Comparison of ENCODE assay signal across 18 mouse cellular contexts in the genomic region with DNA sequence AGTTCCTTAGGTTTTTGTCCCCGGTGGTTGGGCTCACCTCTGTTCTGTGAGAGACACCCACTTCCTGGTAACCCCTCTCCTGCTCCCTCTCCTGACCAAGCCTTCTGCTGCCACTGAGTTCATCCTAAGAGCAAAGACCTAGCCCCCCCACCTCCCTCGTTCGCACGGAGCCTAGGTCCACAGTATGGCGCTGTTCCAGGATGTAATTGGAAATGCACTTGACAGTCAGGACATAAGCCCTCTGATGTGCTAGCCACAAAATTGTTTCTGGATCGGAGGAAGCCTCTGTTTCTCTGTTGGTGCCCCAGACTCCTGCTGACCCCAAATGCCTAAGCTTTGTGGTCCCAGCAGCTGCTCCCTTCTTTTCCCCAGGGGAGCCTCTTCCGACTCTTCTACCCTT. TPM values are rescaled to one million over a fixed set of nuclear protein-coding genes. Genes with fewer than 3 reads are reported as not detected.
DNase-seq lines count a peak whose midpoint lies in the region; ATAC-seq and TF ChIP-seq lines count a peak whose summit lies in the region.
"Had no signal": no experiment of that assay in that cellular context is flagged by ENCODE, and none has a peak within 500 bp of the region (broad histone marks: within the 10 kb centered on the region; RNA-seq: fewer than 3 reads in every experiment).

No protein-coding gene starts in this region.

- H3K9ac ChIP-seq in forebrain, embryonic 12.5 days = no peak overlapping the region
- no peak overlapping the region for H3K9ac ChIP-seq in forebrain, embryonic 16.5 days (replicated peaks; ENCODE audit: low read depth, low read length)
- H3K9ac ChIP-seq in hindbrain, embryonic 13.5 days = peak overlapping the region; percentile 6; the same call in 1 of the 2 replicates
- H3K9ac ChIP-seq in hindbrain, embryonic 11.5 days (ENCODE audit: low read depth, low read length) = no peak overlapping the region
- H3K9ac ChIP-seq: embryonic facial prominence, embryonic 13.5 days; hindbrain, embryonic 12.5 days had no signal

- WGBS in forebrain, embryonic 12.5 days = 66% methylated on average over 7 of the region's 7 CpGs
- 56% methylated on average over 7 of the region's 7 CpGs for WGBS in forebrain, embryonic 16.5 days
- 46% methylated on average over 7 of the region's 7 CpGs for WGBS in hindbrain, embryonic 13.5 days
- 57% methylated on average over 7 of the region's 7 CpGs for WGBS in hindbrain, embryonic 11.5 days
- 32% methylated on average over 7 of the region's 7 CpGs for WGBS in cerebellum, adult 2 months

- no peaks in the 10 kb centered on the region for H3K9me3 ChIP-seq in forebrain, embryonic 12.5 days
- no peaks in the 10 kb centered on the region for H3K9me3 ChIP-seq in forebrain, embryonic 16.5 days (ENCODE audit: control insufficient read depth, low read length)
- no peaks in the 10 kb centered on the region for H3K9me3 ChIP-seq in hindbrain, embryonic 13.5 days
- H3K9me3 ChIP-seq in hindbrain, embryonic 11.5 days (ENCODE audit: control insufficient read depth, low read length) = no peaks in the 10 kb centered on the region
- H3K9me3 ChIP-seq in megakaryocyte, embryonic 14.5 days = no peaks in the 10 kb centered on the region
- H3K9me3 ChIP-seq: embryonic facial prominence, embryonic 13.5 days; hindbrain, embryonic 12.5 days; limb, embryonic 10.5 days had no signal

- peaks cover 29% of the 10 kb centered on the region for H3K4me1 ChIP-seq in forebrain, embryonic 12.5 days
- H3K4me1 ChIP-seq in forebrain, embryonic 16.5 days (replicated peaks; ENCODE audit: control insufficient read depth, insufficient read depth, low read length) = peaks cover 18% of the 10 kb centered on the region
- H3K4me1 ChIP-seq in hindbrain, embryonic 13.5 days (replicated peaks) = peaks cover 43% of the 10 kb centered on the region
- H3K4me1 ChIP-seq in hindbrain, embryonic 11.5 days (replicated peaks; ENCODE audit: control insufficient read depth, insufficient read depth, low read length) = peaks cover 5% of the 10 kb centered on the region
- H3K4me1 ChIP-seq in megakaryocyte, embryonic 14.5 days = peaks cover 63% of the 10 kb centered on the region
- H3K4me1 ChIP-seq in cerebellum, adult 2 months (ENCODE audit: control insufficient read depth, insufficient read depth, low read length) = peaks cover 3% of the 10 kb centered on the region

- H3K4me2 ChIP-seq in forebrain, embryonic 12.5 days = no peak overlapping the region
- H3K4me2 ChIP-seq in forebrain, embryonic 16.5 days (ENCODE audit: low read length) = no peak overlapping the region
- no peak overlapping the region for H3K4me2 ChIP-seq in hindbrain, embryonic 13.5 days
- H3K4me2 ChIP-seq in hindbrain, embryonic 11.5 days (replicated peaks; ENCODE audit: low read depth, low read length) = no peak overlapping the region
- H3K4me2 ChIP-seq: embryonic facial prominence, embryonic 13.5 days; hindbrain, embryonic 12.5 days had no signal

- H3K27ac ChIP-seq in forebrain, embryonic 12.5 days = 0 out of 2 replicates have a peak overlapping the region, but pooled peaks have one; percentile 10
- H3K27ac ChIP-seq in forebrain, embryonic 16.5 days (ENCODE audit: low read length) = no peak overlapping the region
- no peak overlapping the region for H3K27ac ChIP-seq in hindbrain, embryonic 13.5 days
- H3K27ac ChIP-seq in hindbrain, embryonic 11.5 days (ENCODE audit: low read depth, low read length) = no peak overlapping the region
- no peak overlapping the region for H3K27ac ChIP-seq in cerebellum, adult 2 months (ENCODE audit: insufficient read depth, low read length)
- H3K27ac ChIP-seq: embryonic facial prominence, embryonic 13.5 days; hindbrain, embryonic 12.5 days; limb, embryonic 10.5 days had no signal

- no peaks in the 10 kb centered on the region for H3K36me3 ChIP-seq in forebrain, embryonic 12.5 days (replicated peaks)
- H3K36me3 ChIP-seq in forebrain, embryonic 16.5 days (ENCODE audit: control insufficient read depth, insufficient read depth) = no peaks in the 10 kb centered on the region
- H3K36me3 ChIP-seq in hindbrain, embryonic 13.5 days = no peaks in the 10 kb centered on the region
- H3K36me3 ChIP-seq in hindbrain, embryonic 11.5 days (ENCODE audit: control insufficient read depth, insufficient read depth, low read length) = no peaks in the 10 kb centered on the region
- H3K36me3 ChIP-seq in megakaryocyte, embryonic 14.5 days (replicated peaks; ENCODE audit: low read length) = peaks cover 42% of the 10 kb centered on the region
- H3K36me3 ChIP-seq: hindbrain, embryonic 12.5 days had no signal

- no peak overlapping the region for H3K4me3 ChIP-seq in forebrain, embryonic 12.5 days (replicated peaks)
- no peak overlapping the region for H3K4me3 ChIP-seq in forebrain, embryonic 16.5 days (replicated peaks; ENCODE audit: low read length)
- no peak overlapping the region for H3K4me3 ChIP-seq in hindbrain, embryonic 13.5 days
- no peak overlapping the region for H3K4me3 ChIP-seq in hindbrain, embryonic 11.5 days (ENCODE audit: low read depth, low read length)
- peak overlapping the region; percentile 93 for H3K4me3 ChIP-seq in megakaryocyte, embryonic 14.5 days (replicated peaks)
- no peak overlapping the region for H3K4me3 ChIP-seq in cerebellum, adult 2 months (replicated peaks; ENCODE audit: insufficient read depth, low read depth, low read length)
- H3K4me3 ChIP-seq: embryonic facial prominence, embryonic 13.5 days; hindbrain, embryonic 12.5 days; limb, embryonic 10.5 days; myocyte had no signal

- TF ChIP-seq POLR2A in cerebellum, adult 2 months (IDR thresholded peaks at IDR 0.05; ENCODE audit: borderline replicate concordance, insufficient read depth, low read length) = no peak

- DNase-seq in hindbrain, embryonic 11.5 days (ENCODE audit: low spot score) = no peak
- no peak for DNase-seq in cerebellum, adult 2 months
- DNase-seq: cerebellum, adult 11 months; heart, adult 18-20 months; kidney, postnatal 4 days; layer of hippocampus, postnatal 36 days; lung, adult 18-20 months; spleen, adult 18-20 months had no signal

- H3K27me3 ChIP-seq in forebrain, embryonic 12.5 days = no peaks in the 10 kb centered on the region
- H3K27me3 ChIP-seq in forebrain, embryonic 16.5 days (replicated peaks; ENCODE audit: control insufficient read depth, insufficient read depth, low read length) = no peaks in the 10 kb centered on the region
- no peaks in the 10 kb centered on the region for H3K27me3 ChIP-seq in hindbrain, embryonic 13.5 days
- no peaks in the 10 kb centered on the region for H3K27me3 ChIP-seq in hindbrain, embryonic 11.5 days (ENCODE audit: control insufficient read depth, insufficient read depth, low read length)
- peaks cover 2% of the 10 kb centered on the region for H3K27me3 ChIP-seq in megakaryocyte, embryonic 14.5 days (replicated peaks)
- H3K27me3 ChIP-seq in cerebellum, adult 2 months (ENCODE audit: control insufficient read depth, insufficient read depth, low read length) = no peaks in the 10 kb centered on the region
- H3K27me3 ChIP-seq: embryonic facial prominence, embryonic 13.5 days; hindbrain, embryonic 12.5 days had no signal

- no peak for TF ChIP-seq CTCF in cerebellum, adult 2 months (IDR thresholded peaks at IDR 0.05; ENCODE audit: borderline replicate concordance, insufficient read depth, low read depth, low read length)

- ATAC-seq in forebrain, embryonic 12.5 days (ENCODE audit: low FRiP score) = no peak
- no peak for ATAC-seq in forebrain, embryonic 16.5 days
- ATAC-seq in hindbrain, embryonic 13.5 days (ENCODE audit: low FRiP score) = no peak
- ATAC-seq in hindbrain, embryonic 11.5 days (ENCODE audit: low FRiP score) = no peak
- ATAC-seq in megakaryocyte, adult 5-6 weeks (ENCODE audit: poor library complexity, severe bottlenecking) = no peak
- 0 out of 2 replicates have a peak, but pooled peaks have one; percentile 20 for ATAC-seq in common myeloid progenitor, adult 5-6 weeks (replicated peaks; ENCODE audit: low read depth, poor library complexity, severe bottlenecking)

RNA-seq across cellular contexts. Expression of a gene that starts 7.6 kb away (rescaled TPM):
- polyA plus RNA-seq in forebrain, embryonic 12.5 days (2016; fragmentation: Nextera tagmentation; extraction: Ambion mirVana) = 7.2 and 8.3 TPM in 2 replicates
- polyA plus RNA-seq in forebrain, embryonic 16.5 days (2015; fragmentation: Nextera tagmentation; extraction: Ambion mirVana) = 8.1 and 9.3 TPM in 2 replicates
- polyA plus RNA-seq in hindbrain, embryonic 13.5 days (2015; fragmentation: Nextera tagmentation; extraction: Ambion mirVana) = 7.8 TPM in 2 replicates
- 7.9 and 10.2 TPM in 2 replicates for polyA plus RNA-seq in hindbrain, embryonic 11.5 days (2014; fragmentation: Nextera tagmentation; extraction: Ambion mirVana)
- 2.4 and 3.8 TPM in 2 replicates for polyA plus RNA-seq in megakaryocyte, embryonic 14.5 days (2012; ENCODE audit: insufficient read depth, low replicate concordance)
- 4.6 and 5.9 TPM in 2 replicates for total RNA-seq in megakaryocyte, adult 5-6 weeks (2015)
- 5.5 and 6.3 TPM in 2 replicates for total RNA-seq in megakaryocyte, adult 5-6 weeks (2017)
- 16.4 and 18.4 TPM in 2 replicates for total RNA-seq in common myeloid progenitor, adult 5-6 weeks (2017)
- polyA plus RNA-seq in cerebellum, adult 2 months (2012; rRNA removed) = 7.1 and 8.9 TPM in 2 replicates

RNA-seq across cellular contexts. Expression of a gene that starts 20.1 kb away (rescaled TPM):
- 0.32 and 0.37 TPM in 2 replicates for polyA plus RNA-seq in forebrain, embryonic 12.5 days (2016; fragmentation: Nextera tagmentation; extraction: Ambion mirVana)
- polyA plus RNA-seq in forebrain, embryonic 16.5 days (2015; fragmentation: Nextera tagmentation; extraction: Ambion mirVana) = 0.45 and 0.56 TPM in 2 replicates
- 0.36 and 0.45 TPM in 2 replicates for polyA plus RNA-seq in hindbrain, embryonic 13.5 days (2015; fragmentation: Nextera tagmentation; extraction: Ambion mirVana)
- polyA plus RNA-seq in hindbrain, embryonic 11.5 days (2014; fragmentation: Nextera tagmentation; extraction: Ambion mirVana) = 0.18 and 0.26 TPM in 2 replicates
- not detected in 2 replicates for polyA plus RNA-seq in megakaryocyte, embryonic 14.5 days (2012; ENCODE audit: insufficient read depth, low replicate concordance)
- 0.04 TPM in 1 of 2 replicates, not detected in the other for total RNA-seq in megakaryocyte, adult 5-6 weeks (2015)
- not detected in 2 replicates for total RNA-seq in megakaryocyte, adult 5-6 weeks (2017)
- total RNA-seq in common myeloid progenitor, adult 5-6 weeks (2017) = not detected in 2 replicates
- 10.3 and 13.0 TPM in 2 replicates for polyA plus RNA-seq in cerebellum, adult 2 months (2012; rRNA removed)
